Mouse (Mus musculus): ENCODE data around the gene Mybphl. TPM values are rescaled to one million over a fixed set of nuclear protein-coding genes. Genes with fewer than 3 reads are reported as not detected.

The Mybphl gene
- polyA plus RNA-seq, 1 experiment, result not detected

- TF ChIP-seq CTCF (IDR thresholded peaks at IDR 0.05; ENCODE audit: insufficient read depth, low read depth, low read length), result no peak
- TF ChIP-seq POLR2A (IDR thresholded peaks at IDR 0.05; ENCODE audit: insufficient read depth, low read depth, low read length), result no peak
- Histone ChIP-seq H3K4me1 (ENCODE audit: control insufficient read depth, insufficient read depth, low read length) (peaks cover 22% of the 10 kb centered on the region), H3K27ac (ENCODE audit: insufficient read depth, low read depth, low read length) (no peak overlapping the region), H3K4me3 (ENCODE audit: insufficient read depth, low read depth, low read length) (no peak overlapping the region)
- WGBS, result 85% methylated on average over 5 of the region's 5 CpGs
These were observed 35.7 kb downstream of the Mybphl start for GRCm38 (mm10) chr3:108400442-108400841.

- 33% methylated on average over 22 of the region's 22 CpGs for WGBS
- Histone ChIP-seq H3K27ac (ENCODE audit: insufficient read depth, low read depth, low read length) (no peak overlapping the region), H3K4me3 (ENCODE audit: insufficient read depth, low read depth, low read length) (no peak overlapping the region), H3K4me1 (ENCODE audit: control insufficient read depth, insufficient read depth, low read length) (peaks cover 34% of the 10 kb centered on the region)
- TF ChIP-seq POLR2A (IDR thresholded peaks at IDR 0.05; ENCODE audit: insufficient read depth, low read depth, low read length) (no peak), CTCF (IDR thresholded peaks at IDR 0.05; ENCODE audit: insufficient read depth, low read depth, low read length) (peak; percentile 91)
These were observed 37.2 kb downstream of the Mybphl start for GRCm38 (mm10) chr3:108401692-108402527.

- WGBS, result 63% methylated on average over 15 of the region's 15 CpGs
- peaks cover 39% of the 10 kb centered on the region for H3K4me1 ChIP-seq (ENCODE audit: control insufficient read depth, insufficient read depth, low read length)
- H3K27ac ChIP-seq (ENCODE audit: insufficient read depth, low read depth, low read length), result no peak overlapping the region
- H3K4me3 ChIP-seq (ENCODE audit: insufficient read depth, low read depth, low read length), result no peak overlapping the region
- no peak for TF ChIP-seq POLR2A (IDR thresholded peaks at IDR 0.05; ENCODE audit: insufficient read depth, low read depth, low read length)
- TF ChIP-seq CTCF (IDR thresholded peaks at IDR 0.05; ENCODE audit: insufficient read depth, low read depth, low read length), result no peak
These were observed 37.8 kb downstream of the Mybphl start for GRCm38 (mm10) chr3:108402528-108402920.

- TF ChIP-seq CTCF (IDR thresholded peaks at IDR 0.05; ENCODE audit: insufficient read depth, low read depth, low read length) (no peak), POLR2A (IDR thresholded peaks at IDR 0.05; ENCODE audit: insufficient read depth, low read depth, low read length) (no peak)
- 28% methylated on average over 14 of the region's 14 CpGs for WGBS
- Histone ChIP-seq H3K4me1 (ENCODE audit: control insufficient read depth, insufficient read depth, low read length) (peaks cover 60% of the 10 kb centered on the region), H3K4me3 (ENCODE audit: insufficient read depth, low read depth, low read length) (no peak overlapping the region), H3K27ac (ENCODE audit: insufficient read depth, low read depth, low read length) (peak overlapping the region; percentile 68)
These were observed 41.0 kb downstream of the Mybphl start for GRCm38 (mm10) chr3:108405536-108406305.

GRCm38 (mm10) chr3:108406306-108406885 is 41.7 kb downstream of the Mybphl start:
- WGBS, result 49% methylated on average over 24 of the region's 24 CpGs
- no peak overlapping the region for H3K4me3 ChIP-seq (ENCODE audit: insufficient read depth, low read depth, low read length)
- TF ChIP-seq POLR2A (IDR thresholded peaks at IDR 0.05; ENCODE audit: insufficient read depth, low read depth, low read length) (no peak), CTCF (IDR thresholded peaks at IDR 0.05; ENCODE audit: insufficient read depth, low read depth, low read length) (no peak)
- H3K27ac ChIP-seq (ENCODE audit: insufficient read depth, low read depth, low read length), result peak overlapping the region; percentile 68
- H3K4me1 ChIP-seq (ENCODE audit: control insufficient read depth, insufficient read depth, low read length), result peaks cover 66% of the 10 kb centered on the region

GRCm38 (mm10) chr3:108408517-108409008 is 43.9 kb downstream of the Mybphl start:
- no peak for TF ChIP-seq CTCF (IDR thresholded peaks at IDR 0.05; ENCODE audit: insufficient read depth, low read depth, low read length)
- TF ChIP-seq POLR2A (IDR thresholded peaks at IDR 0.05; ENCODE audit: insufficient read depth, low read depth, low read length), result no peak
- Histone ChIP-seq H3K4me3 (ENCODE audit: insufficient read depth, low read depth, low read length) (no peak overlapping the region), H3K4me1 (ENCODE audit: control insufficient read depth, insufficient read depth, low read length) (peaks cover 75% of the 10 kb centered on the region), H3K27ac (ENCODE audit: insufficient read depth, low read depth, low read length) (no peak overlapping the region)
- WGBS, result 57% methylated on average over 8 of the region's 8 CpGs

- TF ChIP-seq POLR2A (IDR thresholded peaks at IDR 0.05; ENCODE audit: insufficient read depth, low read depth, low read length), result no peak
- Histone ChIP-seq H3K27ac (ENCODE audit: insufficient read depth, low read depth, low read length) (no peak overlapping the region), H3K4me3 (ENCODE audit: insufficient read depth, low read depth, low read length) (peak overlapping the region; percentile 8), H3K4me1 (ENCODE audit: control insufficient read depth, insufficient read depth, low read length) (peaks cover 84% of the 10 kb centered on the region)
- 23% methylated on average over 8 of the region's 8 CpGs for WGBS
These were observed 45.1 kb downstream of the Mybphl start for GRCm38 (mm10) chr3:108409656-108410358.

GRCm38 (mm10) chr3:108410359-108410714 is 45.6 kb downstream of the Mybphl start:
- no peak for TF ChIP-seq POLR2A (IDR thresholded peaks at IDR 0.05; ENCODE audit: insufficient read depth, low read depth, low read length)
- Histone ChIP-seq H3K4me1 (ENCODE audit: control insufficient read depth, insufficient read depth, low read length) (peaks cover 84% of the 10 kb centered on the region), H3K27ac (ENCODE audit: insufficient read depth, low read depth, low read length) (no peak overlapping the region), H3K4me3 (ENCODE audit: insufficient read depth, low read depth, low read length) (peak overlapping the region; percentile 8)
- WGBS, result 9% methylated on average over 5 of the region's 5 CpGs
